Mouse (Mus musculus): ENCODE measurements at regions not wholly inside any gene's neighbourhood (a gene's known extent, or its start where the extent isn't known, plus 50 kb on each side); places are given as distances from the start of the nearest gene placed in this dataset.

DNA sequence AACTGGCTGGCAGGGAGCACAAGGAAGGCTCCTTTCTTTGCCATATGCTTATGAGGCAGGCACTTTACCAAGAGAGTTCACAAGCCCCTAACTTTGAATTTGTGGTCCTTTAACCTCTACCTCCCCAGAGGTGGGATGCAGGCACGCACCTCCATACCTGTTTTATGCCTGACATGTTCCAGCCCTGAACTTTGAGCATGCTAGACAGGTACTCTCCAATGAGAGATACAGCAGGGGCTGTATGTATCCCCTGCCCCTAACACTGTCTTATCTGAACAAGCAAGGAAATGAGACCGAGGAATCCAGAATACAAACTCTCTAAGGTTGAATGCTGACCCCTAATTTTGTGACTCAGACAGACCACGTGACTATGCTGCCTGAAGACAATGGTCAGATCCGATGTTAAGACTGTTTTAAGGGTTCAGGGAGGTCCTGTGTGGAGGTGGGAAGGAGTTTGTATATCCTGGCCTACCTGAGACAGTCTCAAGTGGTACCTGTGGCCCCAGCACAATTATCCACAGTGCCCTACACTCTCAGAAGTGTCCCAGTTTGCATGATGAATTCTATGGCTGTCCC is 91.2 kb downstream of the Inhbb start:
- no peak for DNase-seq (ENCODE audit: low spot score)
- Histone ChIP-seq H3K27ac (replicated peaks) (no peak overlapping the region), H3K9me3 (no peaks in the 10 kb centered on the region), H3K36me3 (replicated peaks) (no peaks in the 10 kb centered on the region), H3K4me1 (peaks cover 14% of the 10 kb centered on the region), H3K27me3 (replicated peaks; ENCODE audit: low read depth, poor library complexity, severe bottlenecking) (peaks cover 74% of the 10 kb centered on the region), H3K4me3 (no peak overlapping the region)
- whole genome bisulfite sequencing = 71% methylated on average over 4 of the region's 4 CpGs

DNA sequence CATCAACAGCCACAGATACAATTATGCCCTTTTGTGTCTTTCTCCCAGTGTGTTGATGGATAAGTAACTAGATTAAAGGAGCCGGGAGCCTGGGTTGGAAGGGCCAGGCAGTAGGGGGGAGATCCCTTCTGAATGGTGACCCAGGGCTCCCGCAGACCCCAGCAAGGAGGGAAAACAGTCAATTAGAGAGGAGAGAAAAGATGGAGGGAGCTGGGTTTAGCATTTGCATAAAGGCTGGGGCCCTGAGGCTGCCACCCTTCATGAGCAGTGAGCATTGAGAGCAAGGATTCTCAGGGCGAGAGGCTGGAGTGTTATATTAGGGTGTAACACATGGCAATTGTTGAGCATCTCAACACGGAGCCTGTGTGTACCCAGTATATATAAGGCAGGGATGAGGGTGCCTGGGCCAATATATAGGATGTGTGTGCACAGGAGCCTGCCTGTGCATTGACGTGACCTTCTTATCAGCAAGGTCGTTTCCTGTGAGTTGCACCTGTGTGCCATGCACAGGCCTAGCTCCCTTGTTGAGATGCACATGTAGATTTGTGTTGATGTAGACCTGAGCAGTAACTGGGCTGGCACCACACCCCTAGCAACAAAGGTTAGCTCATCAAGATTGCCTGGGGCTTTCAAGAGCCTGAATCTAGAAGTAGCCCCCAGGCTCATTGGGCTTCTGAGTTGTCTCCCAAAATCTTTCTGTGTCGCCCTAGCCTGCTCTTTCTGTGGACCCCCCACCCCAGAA is 92.2 kb downstream of the Inhbb start:
- WGBS = 27% methylated on average over 7 of the region's 7 CpGs
- Histone ChIP-seq H3K4me3 (no peak overlapping the region), H3K4me1 (peaks cover 14% of the 10 kb centered on the region), H3K27me3 (replicated peaks; ENCODE audit: low read depth, poor library complexity, severe bottlenecking) (peaks cover 68% of the 10 kb centered on the region), H3K9me3 (no peaks in the 10 kb centered on the region), H3K36me3 (replicated peaks) (no peaks in the 10 kb centered on the region), H3K27ac (replicated peaks) (no peak overlapping the region)
- no peak for DNase-seq (ENCODE audit: low spot score)

DNA sequence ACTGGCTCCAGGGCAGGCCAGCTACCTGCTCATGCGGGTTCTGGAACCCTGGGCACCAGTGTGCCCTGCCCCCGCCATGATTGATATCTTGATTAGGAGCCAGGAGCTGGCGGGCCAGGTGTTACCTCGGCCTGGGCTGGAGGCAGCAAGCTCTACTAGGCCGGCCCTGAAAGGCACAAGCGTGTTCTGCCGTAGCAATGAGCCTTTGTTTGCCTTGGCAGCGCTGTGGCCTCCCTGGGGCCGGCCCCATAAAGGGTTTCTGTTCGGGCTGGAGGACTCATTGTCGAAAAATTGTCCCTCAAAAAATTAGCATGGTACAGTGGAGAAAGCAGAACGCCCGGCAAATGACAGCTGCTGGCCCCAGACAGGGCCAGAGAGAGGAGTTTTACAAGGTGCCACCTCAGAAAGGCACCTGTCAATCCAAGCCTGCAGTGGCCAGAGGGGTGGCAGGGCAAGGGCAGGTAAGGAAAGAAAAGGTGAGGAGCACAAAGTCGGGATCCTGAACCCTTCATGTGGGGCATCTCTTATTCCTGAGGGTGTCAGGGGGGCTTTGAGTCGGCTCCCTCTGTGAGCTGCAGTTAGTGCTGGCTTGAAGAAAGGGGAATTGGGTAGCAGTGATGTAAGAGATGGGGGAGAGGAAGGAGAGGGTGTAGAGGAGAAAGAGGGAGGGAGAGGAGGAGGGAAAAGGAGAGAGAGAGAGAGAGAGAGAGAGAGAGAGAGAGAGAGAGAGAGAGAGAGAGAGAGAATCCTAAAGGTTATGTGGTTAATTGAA is 92.9 kb downstream of the Inhbb start:
- Histone ChIP-seq H3K27ac (replicated peaks) (peak overlapping the region; percentile 48; the same call in 1 of the 2 replicates), H3K4me1 (peaks cover 14% of the 10 kb centered on the region), H3K27me3 (replicated peaks; ENCODE audit: low read depth, poor library complexity, severe bottlenecking) (peaks cover 70% of the 10 kb centered on the region), H3K9me3 (no peaks in the 10 kb centered on the region), H3K4me3 (no peak overlapping the region), H3K36me3 (replicated peaks) (no peaks in the 10 kb centered on the region)
- 6% methylated on average over 15 of the region's 15 CpGs for WGBS
- peak; percentile 30 for DNase-seq (ENCODE audit: low spot score)

DNA sequence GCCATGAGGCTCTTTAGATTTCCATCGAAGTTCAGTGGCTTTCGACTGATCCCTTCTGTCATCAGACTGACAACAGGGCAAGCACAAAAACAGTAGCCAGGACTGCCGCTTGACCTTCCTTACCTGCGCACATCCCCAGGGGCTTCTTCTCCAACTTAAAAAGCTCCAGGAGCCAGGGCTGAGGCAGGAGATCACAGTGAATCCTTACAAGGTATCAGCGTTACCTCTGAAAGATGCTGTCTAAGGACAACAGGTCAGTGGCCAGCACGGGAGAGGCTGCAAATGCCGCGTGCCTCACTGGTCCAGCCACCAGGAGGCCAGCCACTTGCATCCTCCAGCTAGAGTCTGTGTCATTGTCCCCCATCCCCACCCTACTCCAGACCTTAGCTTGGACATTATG is 97.5 kb downstream of the Inhbb start:
- DNase-seq (ENCODE audit: low spot score) = no peak
- peaks cover 38% of the 10 kb centered on the region for H3K27me3 ChIP-seq (replicated peaks; ENCODE audit: low read depth, poor library complexity, severe bottlenecking)
- whole genome bisulfite sequencing = 72% methylated on average over 8 of the region's 8 CpGs

DNA sequence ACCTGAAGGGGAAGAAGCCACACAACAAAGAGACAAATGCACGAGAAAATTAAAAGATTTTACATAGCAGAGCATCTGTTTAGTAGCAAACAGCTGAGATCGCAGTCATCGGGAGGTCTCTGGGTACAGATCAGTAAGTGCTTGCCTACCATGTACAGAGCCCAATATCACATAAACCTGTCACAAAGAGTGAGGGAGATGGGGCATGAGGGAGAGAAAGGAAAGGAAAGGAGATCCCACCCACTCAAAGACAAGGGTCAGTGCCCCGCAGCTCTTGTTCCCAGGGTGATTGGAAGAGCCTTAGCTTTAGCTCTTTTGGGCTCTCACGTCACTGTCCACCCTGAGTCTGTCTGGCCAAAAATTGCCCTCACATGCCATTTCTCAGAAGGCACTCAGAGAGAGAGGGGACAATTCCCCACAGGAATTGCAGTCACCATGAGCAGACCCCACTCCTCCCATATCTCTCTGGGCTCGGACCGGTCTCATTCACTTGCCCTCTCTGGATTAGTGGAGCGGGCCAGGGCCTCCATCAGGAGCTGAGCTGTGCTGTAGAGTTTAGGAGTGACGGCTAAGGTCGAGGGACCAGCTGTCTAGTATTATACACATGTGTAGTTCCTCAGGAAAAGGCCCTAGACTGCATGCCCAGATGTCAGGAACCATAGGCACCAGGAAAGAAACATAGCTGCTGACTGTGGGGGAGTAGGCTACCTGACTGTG is 99.6 kb downstream of the Inhbb start:
- H3K9me3 ChIP-seq = no peaks in the 10 kb centered on the region
- H3K27ac ChIP-seq (replicated peaks) = no peak overlapping the region
- 79% methylated on average over 10 of the region's 10 CpGs for WGBS
- no peaks in the 10 kb centered on the region for H3K36me3 ChIP-seq (replicated peaks)
- no peak overlapping the region for H3K4me3 ChIP-seq
- no peak for DNase-seq (ENCODE audit: low spot score)
- H3K4me1 ChIP-seq = 0 out of 2 replicates have a peak, but pooled peaks cover 4% of the 10 kb centered on the region
- peaks cover 17% of the 10 kb centered on the region for H3K27me3 ChIP-seq (replicated peaks; ENCODE audit: low read depth, poor library complexity, severe bottlenecking)

More for the DNA sequence above, 97.5 kb downstream of the Inhbb start:
- Histone ChIP-seq H3K4me1 (peaks cover 12% of the 10 kb centered on the region), H3K4me3 (no peak overlapping the region), H3K27ac (replicated peaks) (no peak overlapping the region), H3K9me3 (no peaks in the 10 kb centered on the region), H3K36me3 (replicated peaks) (no peaks in the 10 kb centered on the region)

DNA sequence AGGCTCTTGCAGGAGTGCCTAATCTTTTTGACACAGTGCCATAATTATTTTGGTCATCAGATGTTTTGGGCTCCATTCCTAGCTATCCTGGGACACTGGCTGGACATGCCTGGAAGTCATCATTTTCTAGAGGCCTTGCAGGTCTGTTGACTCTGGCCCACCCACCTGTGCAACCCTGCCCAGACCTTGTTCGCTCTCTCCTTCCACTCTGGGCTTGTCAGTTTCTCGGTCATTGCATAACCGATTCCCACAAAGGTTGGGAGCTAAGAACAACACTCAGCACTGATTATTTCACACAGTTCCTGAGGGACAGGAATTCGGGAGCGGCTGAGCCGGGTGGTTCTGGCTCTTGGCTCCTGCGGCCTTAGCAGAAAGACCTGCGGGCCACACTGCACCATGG is 100.2 kb downstream of the Inhbb start:
- H3K27me3 ChIP-seq (replicated peaks; ENCODE audit: low read depth, poor library complexity, severe bottlenecking) = peaks cover 10% of the 10 kb centered on the region
- 88% methylated on average over 8 of the region's 8 CpGs for WGBS

DNA sequence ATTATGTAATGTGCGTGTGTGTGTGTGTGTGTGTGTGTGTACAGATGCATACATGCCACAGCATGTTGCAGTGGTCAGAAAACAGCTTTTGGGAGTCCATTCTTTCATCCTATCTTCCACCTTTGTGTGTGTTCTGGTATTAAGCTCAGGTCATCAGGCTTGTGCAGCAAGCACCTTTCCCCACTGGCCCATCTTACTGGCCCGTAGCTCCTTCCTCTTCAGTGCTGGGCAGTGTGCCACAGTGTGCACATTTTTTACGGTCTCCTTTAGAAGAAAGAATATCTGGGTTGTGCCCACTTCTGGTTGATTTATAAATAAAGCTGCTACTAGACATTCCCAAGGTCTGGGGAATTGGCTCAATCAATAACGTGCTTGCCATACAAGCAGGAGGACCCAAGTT is 105.0 kb downstream of the Inhbb start:
- H3K27me3 ChIP-seq (replicated peaks; ENCODE audit: low read depth, poor library complexity, severe bottlenecking) = no peaks in the 10 kb centered on the region
- 91% methylated on average over 4 of the region's 4 CpGs for WGBS
- no peak overlapping the region for H3K27ac ChIP-seq (replicated peaks)
- DNase-seq (ENCODE audit: low spot score) = no peak
- H3K36me3 ChIP-seq (replicated peaks) = no peaks in the 10 kb centered on the region
- H3K4me1 ChIP-seq = no peaks in the 10 kb centered on the region
- no peaks in the 10 kb centered on the region for H3K9me3 ChIP-seq
- H3K4me3 ChIP-seq = no peak overlapping the region

More for the DNA sequence above, 100.2 kb downstream of the Inhbb start:
- Histone ChIP-seq H3K4me1 (0 out of 2 replicates have a peak, but pooled peaks cover 4% of the 10 kb centered on the region), H3K36me3 (replicated peaks) (no peaks in the 10 kb centered on the region), H3K4me3 (no peak overlapping the region), H3K27ac (replicated peaks) (no peak overlapping the region), H3K9me3 (no peaks in the 10 kb centered on the region)
- DNase-seq (ENCODE audit: low spot score) = no peak

DNA sequence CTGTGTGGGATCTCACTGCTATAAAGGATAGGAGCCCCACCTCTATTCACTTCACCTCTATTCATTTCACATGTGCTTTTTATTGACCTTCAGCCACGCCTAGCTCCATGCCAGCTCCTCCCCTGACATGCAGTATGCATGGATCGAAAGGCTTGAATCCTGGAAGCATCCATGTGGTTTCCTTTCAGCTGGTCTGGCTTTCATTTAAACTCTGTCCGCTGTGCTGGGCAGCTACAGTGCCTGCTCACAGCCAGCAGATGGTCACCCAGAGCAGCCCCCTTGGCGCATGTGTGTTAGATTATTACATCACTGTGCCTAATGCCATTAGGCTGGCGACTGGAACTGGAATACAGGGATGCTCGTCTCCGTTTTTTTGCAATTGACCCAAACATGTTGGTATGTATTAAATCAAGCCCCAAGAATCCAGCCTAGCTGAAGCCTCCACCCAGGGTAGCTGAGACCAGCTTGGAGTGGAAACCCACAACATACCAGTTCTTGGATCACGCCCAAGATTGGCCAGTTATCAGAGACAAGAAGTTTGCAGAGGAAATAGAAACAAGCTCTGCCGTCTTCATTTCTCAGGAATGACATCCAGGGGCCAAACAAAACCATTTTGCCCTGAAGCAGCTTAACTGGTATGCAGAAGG is 113.2 kb downstream of the Inhbb start:
- H3K4me3 ChIP-seq = no peak overlapping the region
- peak; percentile 71 for DNase-seq (ENCODE audit: low spot score)
- peaks cover 58% of the 10 kb centered on the region for H3K27me3 ChIP-seq (replicated peaks; ENCODE audit: low read depth, poor library complexity, severe bottlenecking)
- H3K36me3 ChIP-seq (replicated peaks) = no peaks in the 10 kb centered on the region
- H3K9me3 ChIP-seq = no peaks in the 10 kb centered on the region
- no peak overlapping the region for H3K27ac ChIP-seq (replicated peaks)
- 59% methylated on average over 9 of the region's 9 CpGs for WGBS
- peaks cover 37% of the 10 kb centered on the region for H3K4me1 ChIP-seq

DNA sequence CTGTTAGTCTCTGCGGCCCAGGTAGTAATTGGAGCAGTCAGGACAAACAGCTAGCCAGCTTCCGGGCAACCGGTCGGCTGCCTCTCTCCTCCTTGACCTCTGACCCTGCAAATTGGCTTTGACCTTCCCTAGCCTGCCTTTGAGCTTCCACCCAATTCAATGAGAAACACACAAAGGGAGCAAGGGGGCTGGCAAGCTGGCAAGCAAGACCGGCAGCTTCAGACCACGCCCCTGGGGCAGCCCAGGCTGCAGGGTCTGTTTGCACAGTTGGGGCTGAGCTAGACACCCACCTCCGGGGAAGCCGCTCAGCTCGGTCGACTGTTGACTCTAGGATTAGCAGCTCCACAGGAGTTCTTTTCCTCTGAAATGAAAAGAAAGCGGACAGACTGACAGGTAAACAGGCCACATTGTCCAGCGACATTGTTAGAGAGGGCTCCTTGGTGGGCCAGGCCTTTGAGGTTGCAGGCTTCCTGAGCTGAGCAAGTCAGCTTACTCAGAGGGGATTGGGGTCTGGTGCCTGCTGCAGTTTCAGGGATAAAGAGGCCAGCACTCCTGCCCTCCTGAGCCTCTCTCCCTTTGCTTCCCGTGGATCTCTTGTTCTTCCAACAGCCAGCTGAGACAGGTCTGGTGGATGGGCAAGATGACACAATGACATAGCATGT is 116.6 kb downstream of the Inhbb start:
- 2% methylated on average over 13 of the region's 13 CpGs for WGBS

DNA sequence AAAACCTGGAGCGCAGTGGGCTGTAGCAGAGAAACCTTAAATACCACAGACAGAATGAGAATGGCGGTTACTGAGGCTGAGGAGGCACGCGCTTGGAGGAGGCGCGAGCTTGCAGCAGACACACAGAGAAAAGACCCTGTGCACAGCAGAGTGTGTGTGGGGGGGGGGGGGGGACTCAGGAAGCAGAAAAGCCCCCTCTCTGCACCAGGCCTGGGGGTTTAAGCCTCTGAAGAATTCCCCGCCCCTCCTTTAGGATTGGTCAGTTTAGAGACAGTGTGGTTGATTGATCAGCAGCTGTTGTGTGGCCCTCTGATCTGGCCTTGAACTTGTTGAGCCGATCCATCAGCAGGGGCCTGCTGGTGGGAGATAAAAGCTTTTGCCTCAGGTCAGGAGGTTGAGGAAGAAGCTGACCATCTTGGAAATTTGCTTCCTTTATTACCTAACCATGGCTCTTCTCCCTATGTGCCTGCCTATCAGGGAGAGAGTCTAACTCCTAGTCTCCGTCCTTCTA is 117.5 kb downstream of the Inhbb start:
- Histone ChIP-seq H3K9me3 (no peaks in the 10 kb centered on the region), H3K27me3 (replicated peaks; ENCODE audit: low read depth, poor library complexity, severe bottlenecking) (peaks cover 83% of the 10 kb centered on the region), H3K36me3 (replicated peaks) (no peaks in the 10 kb centered on the region), H3K4me3 (no peak overlapping the region), H3K4me1 (peaks cover 43% of the 10 kb centered on the region), H3K27ac (replicated peaks) (no peak overlapping the region)
- 22% methylated on average over 9 of the region's 9 CpGs for WGBS
- DNase-seq (ENCODE audit: low spot score) = no peak

More for the DNA sequence above, 116.6 kb downstream of the Inhbb start:
- no peaks in the 10 kb centered on the region for H3K9me3 ChIP-seq
- peaks cover 43% of the 10 kb centered on the region for H3K4me1 ChIP-seq
- H3K27ac ChIP-seq (replicated peaks) = peak overlapping the region; percentile 15; the same call in 1 of the 2 replicates
- H3K27me3 ChIP-seq (replicated peaks; ENCODE audit: low read depth, poor library complexity, severe bottlenecking) = peaks cover 83% of the 10 kb centered on the region
- no peaks in the 10 kb centered on the region for H3K36me3 ChIP-seq (replicated peaks)
- 0 out of 2 replicates have a peak overlapping the region, but pooled peaks have one; percentile 9 for H3K4me3 ChIP-seq
- DNase-seq (ENCODE audit: low spot score) = peak; percentile 76

DNA sequence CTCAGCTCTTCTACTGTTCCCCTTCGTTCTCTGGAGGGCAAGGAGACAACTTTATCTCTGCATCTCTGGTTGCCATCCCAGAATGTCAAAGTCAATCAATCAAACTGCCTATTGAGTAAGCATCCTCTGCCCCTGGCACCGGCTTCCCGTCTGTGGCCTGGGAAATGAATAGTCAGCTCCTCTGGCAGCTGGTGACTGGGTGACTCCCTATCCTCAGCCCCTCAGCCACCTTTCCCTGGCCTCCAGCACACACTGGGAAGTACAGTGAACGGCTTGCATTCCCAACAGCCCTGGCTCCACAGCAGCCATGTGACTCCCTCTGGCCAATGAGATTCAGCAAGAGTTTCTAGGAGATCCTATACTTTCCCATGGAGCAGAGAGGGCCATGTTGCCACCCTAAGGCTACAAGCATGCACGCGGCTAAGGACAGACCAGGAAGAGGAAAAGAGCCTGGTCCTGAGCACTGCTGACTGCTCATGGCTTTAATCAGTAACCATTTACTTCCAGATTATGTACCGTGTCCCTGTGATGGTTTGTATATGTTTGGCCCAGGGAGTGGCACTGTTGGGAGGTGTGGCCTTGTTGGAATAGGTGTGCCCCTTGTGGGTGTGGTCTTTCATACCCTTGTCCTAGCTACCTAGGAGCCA is 119.6 kb downstream of the Inhbb start:
- H3K27ac ChIP-seq (replicated peaks) = no peak overlapping the region
- H3K9me3 ChIP-seq = no peaks in the 10 kb centered on the region
- peaks cover 31% of the 10 kb centered on the region for H3K4me1 ChIP-seq
- no peak for DNase-seq (ENCODE audit: low spot score)
- H3K27me3 ChIP-seq (replicated peaks; ENCODE audit: low read depth, poor library complexity, severe bottlenecking) = peaks cover 74% of the 10 kb centered on the region
- no peak overlapping the region for H3K4me3 ChIP-seq
- 73% methylated on average over 7 of the region's 7 CpGs for WGBS
- H3K36me3 ChIP-seq (replicated peaks) = no peaks in the 10 kb centered on the region

All from embryonic facial prominence, embryonic 10.5 days (tissue).